Mouse (Mus musculus) forebrain, embryonic 14.5 days (tissue): Measurements from ENCODE around the gene Fam131c. TPM values are rescaled to one million over a fixed set of nuclear protein-coding genes. Genes with fewer than 3 reads are reported as not detected.

Experiments used
- ATAC-seq: fragments of 200-750 bp; cut with Nextera tagmentation; 2 replicates; pipeline ENCODE4 v1.8.0; 2017; ENCODE audit warnings: mild to moderate bottlenecking, moderate library complexity
- DNase-seq: peaks from one replicate; pipeline ENCODE4 v3.0.0-alpha.2; 2015; ENCODE audit warnings: low spot score
- H3K27ac ChIP-seq: fragments of 300-500 bp; sonication (generic); 2 replicates; pipeline ENCODE4 v1.5.1; 2014; ENCODE audit warnings: low read depth, mild to moderate bottlenecking, control low read depth, low read length, moderate library complexity
- H3K27me3 ChIP-seq: fragments of 300-500 bp; sonication (generic); replicated peaks from 2 replicates; pipeline ENCODE4 v1.6.1; 2014; ENCODE audit warnings: low read length, control low read depth, mixed read lengths; ENCODE audit not compliant: control insufficient read depth, insufficient read depth
- H3K36me3 ChIP-seq: fragments of 300-500 bp; sonication (generic); 2 replicates; pipeline ENCODE4 v1.6.1; 2014; ENCODE audit warnings: low read length, control low read depth; ENCODE audit not compliant: control insufficient read depth, insufficient read depth
- H3K4me1 ChIP-seq: fragments of 300-500 bp; sonication (generic); 2 replicates; pipeline ENCODE4 v1.6.1; 2014; ENCODE audit warnings: antibody characterized with exemption, low read length, control low read depth; ENCODE audit not compliant: control insufficient read depth, insufficient read depth
- H3K4me2 ChIP-seq: fragments of 300-500 bp; sonication (generic); 2 replicates; pipeline ENCODE4 v1.6.1; 2014; ENCODE audit warnings: mild to moderate bottlenecking, control low read depth, low read length
- H3K4me3 ChIP-seq: fragments of 300-500 bp; sonication (generic); 2 replicates; pipeline ENCODE4 v1.5.1; 2014; ENCODE audit warnings: low read depth, low read length, control low read depth
- H3K9ac ChIP-seq: fragments of 300-500 bp; sonication (generic); 2 replicates; pipeline ENCODE4 v1.6.1; 2014; ENCODE audit warnings: mild to moderate bottlenecking, low read length, control low read depth, moderate library complexity
- H3K9me3 ChIP-seq: fragments of 300-500 bp; sonication (generic); replicated peaks from 2 replicates; pipeline ENCODE4 v1.6.1; 2016; ENCODE audit warnings: low read length, control low read depth, mixed read lengths; ENCODE audit not compliant: control insufficient read depth
- WGBS: fragments of 180-500 bp; shearing (Covaris S2); extraction: QIAGEN DNeasy Blood & Tissue Kit; methylation state at CpG from one replicate; pipeline ENCODE4 v1.1.7; 2014; 5-methylcytosine and 5-hydroxymethylcytosine counted together
- polyA plus RNA-seq: library from polyadenylated mRNA; unstranded; fragments of >200 nt; fragmentation: Nextera tagmentation; extraction: Ambion mirVana; gene quantifications from 2 replicates; pipeline ENCODE4 v1.2.1, GENCODE M21; 2014

The Fam131c gene
- polyA plus RNA-seq, 1 experiment from 2014 or later = 10.2 TPM

- Histone ChIP-seq H3K4me1 (no peaks in the 10 kb centered on the region), H3K4me3 (no peak overlapping the region), H3K27ac (no peak overlapping the region), H3K9ac (no peak overlapping the region), H3K27me3 (no peaks in the 10 kb centered on the region), H3K4me2 (no peak overlapping the region), H3K9me3 (no peaks in the 10 kb centered on the region), H3K36me3 (no peaks in the 10 kb centered on the region)
- 70% methylated on average over 5 of the region's 5 CpGs for WGBS
- DNase-seq (no peak), ATAC-seq (no peak)
These were observed 54.8 kb downstream of the Fam131c start for GRCm38 (mm10) chr4:141422841-141423240.

- Histone ChIP-seq H3K4me1 (no peaks in the 10 kb centered on the region), H3K4me3 (no peak overlapping the region), H3K27me3 (no peaks in the 10 kb centered on the region), H3K36me3 (no peaks in the 10 kb centered on the region), H3K4me2 (no peak overlapping the region), H3K9me3 (no peaks in the 10 kb centered on the region), H3K9ac (no peak overlapping the region), H3K27ac (no peak overlapping the region)
- ATAC-seq = no peak
- no peak for DNase-seq
- 83% methylated on average over 5 of the region's 5 CpGs for WGBS
These were observed 55.3 kb downstream of the Fam131c start for GRCm38 (mm10) chr4:141423288-141423687.

GRCm38 (mm10) chr4:141423691-141424431 lies 55.8 kb downstream of the Fam131c start:
- WGBS = 89% methylated on average over 13 of the region's 13 CpGs
- no peak overlapping the region for H3K27ac ChIP-seq
- no peak overlapping the region for H3K4me2 ChIP-seq
- H3K9me3 ChIP-seq = no peaks in the 10 kb centered on the region
- no peak overlapping the region for H3K9ac ChIP-seq
- H3K4me3 ChIP-seq = no peak overlapping the region
- no peak for DNase-seq
- H3K27me3 ChIP-seq = no peaks in the 10 kb centered on the region
- H3K36me3 ChIP-seq = no peaks in the 10 kb centered on the region
- no peak for ATAC-seq
- H3K4me1 ChIP-seq = no peaks in the 10 kb centered on the region

- 5% methylated on average over 36 of the region's 36 CpGs for WGBS
- Histone ChIP-seq H3K4me1 (no peaks in the 10 kb centered on the region), H3K27ac (no peak overlapping the region), H3K27me3 (no peaks in the 10 kb centered on the region), H3K9me3 (no peaks in the 10 kb centered on the region), H3K4me2 (peak overlapping the region; percentile 70), H3K36me3 (no peaks in the 10 kb centered on the region), H3K4me3 (peak overlapping the region; percentile 37), H3K9ac (peak overlapping the region; percentile 58)
- DNase-seq (peak; percentile 74), ATAC-seq (peak; percentile 96)
These were observed 57.8 kb downstream of the Fam131c start for GRCm38 (mm10) chr4:141425484-141426479.

GRCm38 (mm10) chr4:141426796-141427745 lies 59.1 kb downstream of the Fam131c start:
- Histone ChIP-seq H3K4me1 (no peaks in the 10 kb centered on the region), H3K27ac (no peak overlapping the region), H3K27me3 (no peaks in the 10 kb centered on the region), H3K4me2 (no peak overlapping the region), H3K36me3 (no peaks in the 10 kb centered on the region), H3K9me3 (no peaks in the 10 kb centered on the region), H3K4me3 (no peak overlapping the region), H3K9ac (no peak overlapping the region)
- ATAC-seq (no peak), DNase-seq (peak; percentile 8)
- WGBS = 83% methylated on average over 10 of the region's 10 CpGs

- Histone ChIP-seq H3K36me3 (no peaks in the 10 kb centered on the region), H3K4me3 (no peak overlapping the region), H3K4me1 (no peaks in the 10 kb centered on the region), H3K9me3 (no peaks in the 10 kb centered on the region), H3K4me2 (no peak overlapping the region), H3K9ac (no peak overlapping the region), H3K27ac (no peak overlapping the region), H3K27me3 (no peaks in the 10 kb centered on the region)
- DNase-seq (no peak), ATAC-seq (no peak)
- 86% methylated on average over 13 of the region's 13 CpGs for WGBS
These were observed 59.9 kb downstream of the Fam131c start for GRCm38 (mm10) chr4:141427921-141428320.

GRCm38 (mm10) chr4:141429381-141429780 lies 61.4 kb downstream of the Fam131c start:
- H3K4me2 ChIP-seq = no peak overlapping the region
- H3K4me3 ChIP-seq = no peak overlapping the region
- no peaks in the 10 kb centered on the region for H3K9me3 ChIP-seq
- DNase-seq = no peak
- H3K4me1 ChIP-seq = no peaks in the 10 kb centered on the region
- ATAC-seq = no peak
- no peak overlapping the region for H3K27ac ChIP-seq
- H3K36me3 ChIP-seq = no peaks in the 10 kb centered on the region
- no peak overlapping the region for H3K9ac ChIP-seq
- H3K27me3 ChIP-seq = no peaks in the 10 kb centered on the region
- WGBS = 83% methylated on average over 6 of the region's 6 CpGs

- Histone ChIP-seq H3K36me3 (no peaks in the 10 kb centered on the region), H3K9ac (no peak overlapping the region), H3K27ac (no peak overlapping the region), H3K9me3 (no peaks in the 10 kb centered on the region), H3K4me2 (no peak overlapping the region), H3K27me3 (no peaks in the 10 kb centered on the region), H3K4me3 (no peak overlapping the region), H3K4me1 (no peaks in the 10 kb centered on the region)
- WGBS = 52% methylated on average over 9 of the region's 9 CpGs
- DNase-seq (no peak), ATAC-seq (no peak)
These were observed 61.8 kb downstream of the Fam131c start for GRCm38 (mm10) chr4:141429847-141430246.
